Mouse (Mus musculus) cortical plate, adult 2 months (tissue): ENCODE measurements around the gene Mb. TPM values are rescaled to one million over a fixed set of nuclear protein-coding genes. Genes with fewer than 3 reads are reported as not detected.

ENCODE experiments used
- H3K27ac ChIP-seq: fragments of 200-500 bp; 2 replicates; pipeline ENCODE4 v1.5.1; 2012; ENCODE audit warnings: low read length, control low read depth, inconsistent platforms; ENCODE audit not compliant: insufficient read depth
- H3K4me1 ChIP-seq: fragments of 200-500 bp; 2 replicates; pipeline ENCODE4 v1.6.1; 2011; ENCODE audit warnings: low read length; ENCODE audit not compliant: control insufficient read depth, insufficient read depth
- H3K4me3 ChIP-seq: fragments of 200-500 bp; 2 replicates; pipeline ENCODE4 v1.5.1; 2011; ENCODE audit warnings: mild to moderate bottlenecking, low read length, control low read depth; ENCODE audit not compliant: insufficient read depth
- CTCF ChIP-seq: fragments of 200-500 bp; IDR thresholded peaks from 2 replicates; pipeline ENCODE4 v1.5.1; 2011; ENCODE audit warnings: mild to moderate bottlenecking, control low read depth, low read length; ENCODE audit not compliant: insufficient read depth; ENCODE audit errors: extremely low read depth
- POLR2A ChIP-seq: fragments of 200-500 bp; IDR thresholded peaks from 2 replicates; pipeline ENCODE4 v1.6.1; 2011; ENCODE audit warnings: mild to moderate bottlenecking, low read length, control low read depth; ENCODE audit not compliant: insufficient read depth; ENCODE audit errors: extremely low read depth
- polyA plus RNA-seq: library from polyadenylated mRNA; depleted of rRNA; stranded (reverse); fragments of >200 nt; gene quantifications from 2 replicates; pipeline ENCODE4 v1.2.3, GENCODE M21; 2012

Mb gene
- polyA plus RNA-seq, 1 experiment: 0.15 TPM

- Histone ChIP-seq H3K4me3 (no peak overlapping the region), H3K27ac (no peak overlapping the region), H3K4me1 (peaks cover 4% of the 10 kb centered on the region; the same call in 1 of the 2 replicates)
- TF ChIP-seq POLR2A: no peak
- no peak for TF ChIP-seq CTCF
These were observed 4.2 kb upstream of the Mb start for GRCm38 (mm10) chr15:77054611-77055175.

GRCm38 (mm10) chr15:77053021-77053420 lies 2.6 kb upstream of the Mb start:
- TF ChIP-seq POLR2A (no peak), CTCF (no peak)

GRCm38 (mm10) chr15:77052176-77052575 lies 1.7 kb upstream of the Mb start:
- Histone ChIP-seq H3K4me1 (peaks cover 4% of the 10 kb centered on the region; the same call in 1 of the 2 replicates), H3K4me3 (no peak overlapping the region), H3K27ac (no peak overlapping the region)
- TF ChIP-seq POLR2A (no peak), CTCF (no peak)

More at GRCm38 (mm10) chr15:77053021-77053420, 2.6 kb upstream of the Mb start:
- Histone ChIP-seq H3K4me1 (peaks cover 4% of the 10 kb centered on the region; the same call in 1 of the 2 replicates), H3K27ac (no peak overlapping the region), H3K4me3 (no peak overlapping the region)

GRCm38 (mm10) chr15:77045609-77046008 lies 4.9 kb downstream of the Mb start:
- H3K4me3 ChIP-seq: no peak overlapping the region
- TF ChIP-seq POLR2A (no peak), CTCF (no peak)
- no peaks in the 10 kb centered on the region for H3K4me1 ChIP-seq
- H3K27ac ChIP-seq: no peak overlapping the region

- TF ChIP-seq POLR2A: no peak
- TF ChIP-seq CTCF: no peak
- H3K4me1 ChIP-seq: no peaks in the 10 kb centered on the region
- no peak within 1 kb of the TSS for H3K27ac ChIP-seq
- no peak within 1 kb of the TSS for H3K4me3 ChIP-seq
These were observed 5.7 kb downstream of the Mb start, which contains the start of gene Apol6 for GRCm38 (mm10) chr15:77044597-77045320. TSS of gene Apol6 (plus strand) at chr15:77044729.

GRCm38 (mm10) chr15:77040784-77041183 lies 9.7 kb downstream of the Mb start:
- no peak overlapping the region for H3K27ac ChIP-seq
- TF ChIP-seq POLR2A (no peak), CTCF (no peak)
- peaks cover 5% of the 10 kb centered on the region; the same call in 1 of the 2 replicates for H3K4me1 ChIP-seq
- H3K4me3 ChIP-seq: no peak overlapping the region

GRCm38 (mm10) chr15:77039211-77039700 lies 11.2 kb downstream of the Mb start:
- no peak for TF ChIP-seq POLR2A
- TF ChIP-seq CTCF: no peak
- Histone ChIP-seq H3K4me3 (no peak overlapping the region), H3K4me1 (peaks cover 5% of the 10 kb centered on the region; the same call in 1 of the 2 replicates), H3K27ac (no peak overlapping the region)

- no peak for TF ChIP-seq CTCF
- TF ChIP-seq POLR2A: no peak
- peaks cover 5% of the 10 kb centered on the region; the same call in 1 of the 2 replicates for H3K4me1 ChIP-seq
- no peak overlapping the region for H3K4me3 ChIP-seq
- peak overlapping the region; percentile 83 for H3K27ac ChIP-seq
These were observed 12.9 kb downstream of the Mb start for GRCm38 (mm10) chr15:77037278-77038161.

GRCm38 (mm10) chr15:77036989-77037277 lies 13.5 kb downstream of the Mb start:
- Histone ChIP-seq H3K27ac (peak overlapping the region; percentile 83), H3K4me1 (peaks cover 5% of the 10 kb centered on the region; the same call in 1 of the 2 replicates), H3K4me3 (no peak overlapping the region)
- TF ChIP-seq POLR2A (no peak), CTCF (no peak)
